Mouse (Mus musculus) frontal cortex, adult 2 months (tissue): Measurements from ENCODE around the gene 5730596B20Rik. TPM values are rescaled to one million over a fixed set of nuclear protein-coding genes. Genes with fewer than 3 reads are reported as not detected.

ENCODE experiments used
- DNase-seq, 2 experiments: peaks; one replicate each; pipeline ENCODE4 v3.0.0; 2022; ENCODE audit warnings: low spot score in 1 of 2; ENCODE audit errors: extremely low spot score in 1 of 2
- polyA plus RNA-seq: library from polyadenylated mRNA; depleted of rRNA; stranded (reverse); fragments of >200 nt; gene quantifications from 2 replicates; pipeline ENCODE4 v1.2.3, GENCODE M21; 2012

The 5730596B20Rik gene
- polyA plus RNA-seq, 1 experiment: not detected

GRCm38 (mm10) chr6:52161336-52162092 is 15.8 kb upstream of the 5730596B20Rik start:
- DNase-seq: no peak

GRCm38 (mm10) chr6:52162093-52162380 is 15.3 kb upstream of the 5730596B20Rik start:
- no peak for DNase-seq

DNA sequence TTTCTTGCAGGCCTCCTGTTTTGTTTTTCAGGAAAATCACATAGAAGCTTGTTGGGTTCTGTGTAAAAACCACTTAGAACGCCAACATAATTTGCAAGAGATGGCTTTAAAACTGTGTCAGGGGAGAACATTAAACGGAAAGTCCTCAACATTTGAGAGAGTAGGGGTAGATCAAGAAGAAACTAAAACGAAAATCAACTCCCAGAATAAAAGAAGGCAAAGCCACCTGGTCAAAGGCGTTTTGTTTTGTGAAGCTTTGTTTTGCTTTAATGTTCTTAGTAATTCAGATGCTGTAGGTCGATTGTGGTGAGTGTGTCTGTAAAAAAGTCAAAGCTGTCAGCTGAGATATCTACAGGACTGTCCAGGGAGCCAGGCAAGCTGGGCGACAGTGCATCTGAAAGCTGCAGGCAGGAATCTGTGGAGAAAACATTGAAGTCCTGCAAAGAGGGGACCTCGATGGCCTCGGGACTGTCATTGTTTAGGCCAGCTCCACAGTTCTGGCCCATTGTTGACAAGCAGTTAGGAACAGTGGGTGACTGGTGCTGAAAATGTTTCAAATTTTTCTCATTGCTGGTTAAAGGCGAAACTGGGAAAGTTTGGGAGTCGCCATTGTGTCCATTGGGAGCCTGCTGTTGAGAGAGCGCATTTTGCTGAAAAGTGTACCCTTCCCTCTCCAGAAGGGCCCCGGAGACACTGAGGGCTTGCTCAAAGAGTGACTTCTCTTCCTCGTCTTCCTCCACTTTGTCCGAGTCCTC is 14.5 kb upstream of the 5730596B20Rik start:
- DNase-seq: no peak

- no peak for DNase-seq
Measured at GRCm38 (mm10) chr6:52163366-52164031, 13.8 kb upstream of the 5730596B20Rik start.

- no peak for DNase-seq
Measured at GRCm38 (mm10) chr6:52164051-52164625, 13.2 kb upstream of the 5730596B20Rik start.

- no peak for DNase-seq
Measured at GRCm38 (mm10) chr6:52164626-52165440, 12.5 kb upstream of the 5730596B20Rik start, which contains the start of gene Hoxa2. Gene Hoxa2, minus strand, starts transcription at chr6:52164831.

DNA sequence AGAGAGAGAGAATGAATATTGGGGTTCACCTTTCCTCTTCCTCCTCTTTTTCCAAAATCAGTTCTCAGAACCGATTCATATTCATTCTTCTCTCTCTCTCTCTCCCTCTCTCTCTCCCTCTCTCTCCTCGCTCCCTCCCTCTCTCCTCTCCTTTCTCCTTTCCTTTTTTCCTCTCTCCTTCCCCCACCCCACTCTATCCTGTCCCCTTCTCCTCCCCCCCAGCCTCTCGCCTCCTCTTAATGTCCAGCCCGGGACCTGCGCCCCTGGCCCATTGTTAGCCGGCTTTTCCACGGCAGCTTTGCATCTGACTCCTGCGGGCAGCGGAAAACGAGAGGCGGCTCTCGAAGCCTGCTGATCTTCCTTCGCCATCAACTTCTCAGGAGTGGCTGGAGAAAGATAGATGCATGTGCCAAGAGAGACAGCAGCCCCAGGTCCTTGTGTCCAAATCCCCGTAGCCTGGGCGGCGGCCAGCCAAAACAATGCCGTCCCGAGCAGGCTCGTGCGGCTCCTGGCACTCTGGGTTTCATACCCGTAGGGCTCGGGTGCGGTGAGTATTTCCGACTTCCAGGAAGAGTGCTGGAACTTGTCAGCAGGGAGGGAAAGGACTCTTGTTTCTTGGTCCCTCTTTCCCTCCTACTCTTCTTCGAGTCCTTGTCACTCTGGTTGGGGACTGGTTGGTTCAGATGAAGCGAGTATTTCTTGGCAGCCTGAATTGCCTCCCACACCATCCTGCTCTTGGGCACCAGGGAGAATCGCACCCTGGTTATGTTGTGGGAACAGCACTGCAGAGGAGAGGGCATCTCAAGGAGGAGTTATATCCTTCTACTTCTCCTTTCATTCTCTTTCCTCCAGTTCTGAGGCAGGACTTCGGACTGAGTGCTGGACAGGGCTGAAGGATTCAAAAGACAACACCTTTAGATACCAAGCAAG is 11.6 kb upstream of the 5730596B20Rik start:
- no peak for DNase-seq

DNA sequence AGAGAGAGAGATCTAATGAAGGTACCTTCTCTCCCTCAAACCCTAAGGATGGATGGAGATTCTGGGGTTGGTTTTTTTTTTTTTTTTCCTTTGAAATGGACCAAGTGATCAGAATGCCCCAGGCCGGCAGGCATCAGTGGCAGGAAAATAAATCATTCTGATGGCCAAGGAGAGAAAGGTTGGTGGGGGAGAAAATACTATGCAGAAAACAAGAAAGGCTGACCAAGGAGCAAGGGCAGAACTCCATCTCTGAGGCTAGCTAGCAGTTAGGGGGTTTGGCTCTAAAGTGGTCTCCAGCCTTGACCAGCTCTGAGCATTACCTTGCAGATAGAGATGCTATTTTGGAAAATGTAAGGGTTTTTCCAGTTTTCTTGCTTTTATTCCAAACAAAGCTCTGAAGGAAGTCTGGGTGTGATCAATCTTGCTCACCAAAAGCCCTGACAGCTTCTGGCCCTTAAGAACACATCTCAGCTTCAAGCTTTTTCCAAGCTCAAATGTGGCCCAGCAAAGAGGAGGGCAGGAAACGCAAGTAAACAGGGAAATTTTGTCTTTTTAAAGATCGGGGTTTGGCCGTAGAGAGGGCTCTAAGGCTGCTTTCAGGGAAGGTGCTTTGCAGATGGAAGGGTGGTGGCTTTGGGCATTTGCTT is 10.7 kb upstream of the 5730596B20Rik start:
- DNase-seq: no peak

DNA sequence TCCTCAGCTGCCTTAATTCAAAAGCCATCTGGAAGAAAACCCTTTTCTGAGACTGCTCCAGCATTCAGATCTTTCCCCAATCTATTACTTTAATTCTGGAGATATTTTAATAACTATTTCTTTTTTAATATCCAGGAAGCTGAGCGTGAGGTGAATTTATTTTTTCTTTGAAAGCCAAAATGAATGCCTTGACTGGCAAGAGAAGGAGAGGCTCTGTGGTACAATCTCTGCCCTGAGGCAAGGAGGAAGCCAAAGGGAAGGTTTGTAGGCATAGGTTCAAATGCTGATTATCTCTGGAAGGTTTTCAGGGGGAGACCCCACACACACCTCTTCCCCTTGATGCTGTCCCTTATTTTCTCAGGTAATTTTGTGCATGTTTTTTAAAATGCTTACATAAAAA is 10.1 kb upstream of the 5730596B20Rik start:
- no peak for DNase-seq

- DNase-seq: no peak
Measured at GRCm38 (mm10) chr6:52167736-52168161, 9.5 kb upstream of the 5730596B20Rik start.

GRCm38 (mm10) chr6:52168191-52169055 is 8.9 kb upstream of the 5730596B20Rik start:
- DNase-seq: no peak

DNA sequence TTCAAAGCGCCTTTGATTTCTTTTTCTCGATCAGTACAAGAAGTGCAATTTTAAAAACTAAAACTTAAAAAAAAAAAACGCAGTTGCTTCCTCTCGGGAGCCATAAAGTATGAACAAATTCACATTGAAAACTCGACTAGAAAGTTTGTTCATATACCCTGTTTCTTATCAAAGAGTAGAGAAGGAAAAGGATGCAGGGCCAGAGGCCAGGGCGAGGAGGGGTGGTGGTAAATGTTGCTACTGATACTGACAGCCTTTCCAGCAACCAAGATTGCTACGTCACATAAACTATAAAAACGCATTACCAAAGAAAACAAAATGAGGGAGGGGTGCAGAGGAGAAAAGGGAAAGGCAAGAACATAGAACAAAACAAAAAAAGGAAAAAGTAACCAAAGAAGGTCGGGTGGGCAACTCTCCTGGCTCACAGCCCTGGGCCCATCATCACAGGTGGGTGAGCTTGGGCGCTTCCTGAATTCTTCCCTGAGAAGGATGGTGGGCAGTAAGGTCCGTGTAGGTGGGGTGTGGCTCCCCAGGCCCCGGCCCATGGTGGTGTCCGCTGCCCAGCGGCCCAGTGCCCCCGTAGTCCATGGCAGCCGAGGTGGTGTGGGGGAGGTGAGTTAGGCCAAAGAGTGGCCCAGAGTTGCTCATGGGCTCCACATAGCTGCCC is 7.7 kb upstream of the 5730596B20Rik start:
- DNase-seq: no peak

- DNase-seq: no peak
Measured at GRCm38 (mm10) chr6:52170166-52170897, 7.0 kb upstream of the 5730596B20Rik start.

DNA sequence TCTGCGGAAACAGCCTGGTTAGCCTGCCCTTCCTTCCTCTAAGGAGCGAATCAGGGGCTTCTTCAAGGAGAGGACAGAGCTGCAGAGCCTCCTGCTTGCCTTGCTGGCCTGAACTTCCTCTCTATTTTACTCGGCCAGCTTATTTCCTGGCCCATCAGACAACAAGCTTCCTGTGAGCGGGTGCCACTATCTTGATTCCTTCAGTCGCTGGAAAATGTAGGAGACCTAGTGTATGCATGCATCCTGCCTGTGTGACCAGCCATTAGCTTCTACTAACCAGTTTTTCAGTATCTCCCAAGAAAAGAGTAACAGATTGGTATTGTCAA is 6.4 kb upstream of the 5730596B20Rik start:
- DNase-seq: no peak

GRCm38 (mm10) chr6:52171331-52171730 is 6.0 kb upstream of the 5730596B20Rik start:
- no peak for DNase-seq

DNA sequence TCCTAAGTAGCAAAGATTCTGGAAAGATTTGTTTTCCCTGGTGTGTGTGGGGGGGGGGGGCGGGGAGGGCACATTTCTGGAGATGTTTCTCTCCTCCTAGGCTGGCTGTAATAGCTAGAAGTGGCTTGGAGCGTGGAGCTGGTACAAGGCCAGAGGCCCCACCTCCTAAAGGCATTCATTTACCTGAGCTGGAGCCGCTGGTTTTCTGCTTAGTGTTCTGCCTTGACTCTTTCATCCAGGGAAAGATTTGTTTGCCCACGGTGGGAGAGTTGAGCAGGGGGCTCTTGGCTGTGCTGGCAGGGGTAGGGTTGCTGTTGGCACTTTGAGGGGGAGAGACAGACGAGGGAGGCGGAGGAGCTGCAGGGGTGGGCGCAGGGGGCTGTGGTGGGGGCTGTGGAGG is 5.4 kb upstream of the 5730596B20Rik start:
- no peak for DNase-seq

DNA sequence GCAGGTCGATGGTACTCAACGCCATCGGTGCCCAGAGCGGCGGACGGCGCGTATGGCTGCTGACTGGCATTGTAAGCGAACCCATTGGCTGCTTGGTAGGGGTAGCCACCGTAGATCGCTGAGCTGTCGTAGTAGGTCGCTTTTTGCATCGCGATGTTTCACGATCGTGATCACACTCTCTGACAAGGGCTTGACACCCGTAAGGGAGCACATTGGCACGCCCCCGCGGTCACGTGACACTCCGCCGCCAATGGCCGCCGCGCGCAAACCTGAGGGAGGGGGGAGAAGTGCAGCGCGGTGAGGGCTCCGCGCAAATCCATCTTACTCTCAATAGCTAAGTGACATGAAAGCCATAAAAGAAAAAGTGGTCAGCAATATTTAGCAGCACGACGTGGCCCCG is 4.8 kb upstream of the 5730596B20Rik start:
- no peak for DNase-seq
